Mouse (Mus musculus) heart, embryonic 11.5 days (tissue): ENCODE data around the gene Pikfyve. TPM values are rescaled to one million over a fixed set of nuclear protein-coding genes. Genes with fewer than 3 reads are reported as not detected.

ENCODE experiments used
- ATAC-seq: fragments of 200-750 bp; cut with Nextera tagmentation; replicated peaks from 2 replicates; pipeline ENCODE4 v1.8.0; 2017; ENCODE audit warnings: moderate library complexity; ENCODE audit not compliant: insufficient number of reproducible peaks, low FRiP score, low TSS enrichment
- H3K27ac ChIP-seq: fragments of 300-500 bp; sonication (generic); 2 replicates; pipeline ENCODE4 v1.5.1; 2014; ENCODE audit warnings: mild to moderate bottlenecking, low read depth, low read length
- H3K27me3 ChIP-seq: fragments of 300-500 bp; sonication (generic); 2 replicates; pipeline ENCODE4 v1.6.1; 2014; ENCODE audit warnings: mild to moderate bottlenecking, low read length, mixed read lengths; ENCODE audit not compliant: control insufficient read depth, insufficient read depth
- H3K36me3 ChIP-seq: fragments of 300-500 bp; sonication (generic); 2 replicates; pipeline ENCODE4 v1.6.1; 2014; ENCODE audit warnings: mild to moderate bottlenecking, low read length, moderate library complexity, mixed read lengths; ENCODE audit not compliant: control insufficient read depth, insufficient read depth
- H3K4me1 ChIP-seq: fragments of 300-500 bp; sonication (generic); 2 replicates; pipeline ENCODE4 v1.6.1; 2014; ENCODE audit warnings: low read length; ENCODE audit not compliant: control insufficient read depth, insufficient read depth
- H3K4me2 ChIP-seq: fragments of 300-500 bp; sonication (generic); 2 replicates; pipeline ENCODE4 v1.6.1; 2014; ENCODE audit warnings: mild to moderate bottlenecking, moderate library complexity
- H3K4me3 ChIP-seq: fragments of 300-500 bp; sonication (generic); 2 replicates; pipeline ENCODE4 v1.5.1; 2014; ENCODE audit warnings: low read depth, low read length
- H3K9ac ChIP-seq: fragments of 300-500 bp; sonication (generic); 2 replicates; pipeline ENCODE4 v1.6.1; 2014; ENCODE audit warnings: mild to moderate bottlenecking, low read depth, low read length, moderate library complexity
- H3K9me3 ChIP-seq: fragments of 300-500 bp; sonication (generic); replicated peaks from 2 replicates; pipeline ENCODE4 v1.6.1; 2016; ENCODE audit warnings: low read length; ENCODE audit not compliant: control insufficient read depth
- WGBS: fragments of 180-500 bp; shearing (Covaris S2); extraction: QIAGEN DNeasy Blood & Tissue Kit; methylation state at CpG from one replicate; pipeline ENCODE4 v1.1.7; 2014; ENCODE audit not compliant: insufficient replicate concordance; 5-methylcytosine and 5-hydroxymethylcytosine counted together
- polyA plus RNA-seq: library from polyadenylated mRNA; unstranded; fragments of >200 nt; fragmentation: Nextera tagmentation; extraction: Ambion mirVana; gene quantifications from 2 replicates; pipeline ENCODE4 v1.2.1, GENCODE M21; 2014

Pikfyve gene
- polyA plus RNA-seq, 1 experiment from 2014 or later: 8.9 TPM

DNA sequence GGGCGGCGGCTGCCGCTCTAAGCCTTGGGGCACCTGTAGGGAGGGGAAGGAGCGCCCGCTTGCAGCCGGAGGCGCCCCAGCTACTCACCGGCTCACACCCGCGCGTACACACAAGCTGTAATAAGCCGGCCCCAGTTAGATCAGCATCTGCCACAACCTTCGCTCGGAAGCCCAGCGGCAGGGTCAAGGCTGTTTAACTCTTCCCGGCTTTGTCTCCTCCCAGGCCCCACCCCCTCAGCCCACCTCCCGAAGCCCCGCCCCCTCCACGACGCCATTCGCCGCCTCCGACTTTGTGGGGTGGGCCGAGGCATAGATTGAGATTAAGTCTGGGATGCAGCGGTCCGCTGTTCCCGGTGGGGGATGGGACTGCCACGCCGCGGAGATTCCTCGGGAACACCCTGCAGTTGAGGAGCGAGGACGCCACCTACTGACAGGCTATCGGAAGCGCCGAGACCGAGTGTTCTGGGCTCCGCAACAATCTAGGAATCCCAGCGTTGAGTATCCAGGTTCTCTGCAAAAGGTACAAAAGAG, 7.5 kb upstream of the Pikfyve start:
- ATAC-seq: peak; percentile 91
- peak overlapping the region; percentile 63 for H3K4me3 ChIP-seq
- peak overlapping the region; percentile 91 for H3K27ac ChIP-seq
- H3K27me3 ChIP-seq: no peaks in the 10 kb centered on the region
- no peaks in the 10 kb centered on the region for H3K36me3 ChIP-seq
- H3K9ac ChIP-seq: peak overlapping the region; percentile 74
- no peaks in the 10 kb centered on the region for H3K9me3 ChIP-seq
- 0% methylated on average over 39 of the region's 39 CpGs for WGBS
- H3K4me1 ChIP-seq: no peaks in the 10 kb centered on the region
- peak overlapping the region; percentile 57 for H3K4me2 ChIP-seq

DNA sequence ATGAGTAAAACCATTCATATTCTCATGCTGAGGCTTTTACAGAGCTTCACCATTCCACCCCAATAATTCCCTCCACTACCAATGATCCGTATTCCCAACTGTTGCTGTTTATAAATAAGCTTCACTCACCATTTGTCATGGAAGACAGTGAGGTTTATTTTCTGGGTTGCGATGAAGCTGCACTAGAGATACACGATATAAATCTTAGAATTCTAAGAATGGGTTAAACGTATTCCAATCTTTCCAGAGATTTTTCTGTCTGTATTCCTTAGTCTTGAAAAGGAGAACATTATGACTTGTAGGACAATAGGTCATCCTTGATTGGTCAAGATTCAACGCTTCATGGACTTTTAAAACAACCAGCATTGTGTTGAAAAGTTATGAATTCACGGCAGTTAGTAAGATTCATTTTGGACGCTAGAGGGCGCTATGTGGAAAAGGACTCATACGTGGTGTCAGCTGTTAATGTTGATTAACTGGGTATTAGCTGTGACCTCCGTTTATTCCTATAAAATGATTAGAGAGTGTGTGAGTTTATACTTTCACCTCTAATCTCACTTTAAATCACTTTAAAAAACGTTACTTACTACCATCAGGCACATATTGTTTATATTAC, 6.7 kb upstream of the Pikfyve start:
- H3K27ac ChIP-seq: no peak overlapping the region
- H3K9ac ChIP-seq: no peak overlapping the region; the same call in 1 of the 2 replicates
- ATAC-seq: no peak
- H3K9me3 ChIP-seq: no peaks in the 10 kb centered on the region
- no peaks in the 10 kb centered on the region for H3K27me3 ChIP-seq
- H3K4me1 ChIP-seq: no peaks in the 10 kb centered on the region
- peak overlapping the region; percentile 63 for H3K4me3 ChIP-seq
- WGBS: 4% methylated on average over 11 of the region's 11 CpGs
- H3K4me2 ChIP-seq: peak overlapping the region; percentile 57
- no peaks in the 10 kb centered on the region for H3K36me3 ChIP-seq

DNA sequence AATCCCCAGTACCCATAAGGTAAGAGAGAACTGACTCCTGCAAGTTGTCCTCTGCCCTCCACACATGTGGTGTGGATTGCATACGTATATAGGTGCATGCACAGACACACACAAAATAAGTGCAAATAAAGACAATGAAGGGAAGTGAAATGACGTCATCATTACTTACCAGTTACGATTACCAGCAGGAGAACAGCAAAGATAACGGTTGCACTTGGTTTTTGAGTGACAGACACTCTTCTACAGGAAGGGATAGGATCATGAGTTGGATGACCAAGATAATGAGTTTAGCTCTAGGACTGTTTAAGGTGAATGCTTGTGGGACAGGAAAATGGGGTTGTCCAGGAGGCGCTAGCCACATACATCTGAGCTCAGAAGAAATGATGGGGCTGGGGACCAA, 5.0 kb upstream of the Pikfyve start:
- Histone ChIP-seq H3K4me3 (no peak overlapping the region), H3K4me1 (no peaks in the 10 kb centered on the region), H3K36me3 (no peaks in the 10 kb centered on the region), H3K27me3 (no peaks in the 10 kb centered on the region), H3K4me2 (no peak overlapping the region), H3K27ac (no peak overlapping the region), H3K9me3 (no peaks in the 10 kb centered on the region), H3K9ac (no peak overlapping the region)
- ATAC-seq: no peak
- 60% methylated on average over 5 of the region's 5 CpGs for WGBS

DNA sequence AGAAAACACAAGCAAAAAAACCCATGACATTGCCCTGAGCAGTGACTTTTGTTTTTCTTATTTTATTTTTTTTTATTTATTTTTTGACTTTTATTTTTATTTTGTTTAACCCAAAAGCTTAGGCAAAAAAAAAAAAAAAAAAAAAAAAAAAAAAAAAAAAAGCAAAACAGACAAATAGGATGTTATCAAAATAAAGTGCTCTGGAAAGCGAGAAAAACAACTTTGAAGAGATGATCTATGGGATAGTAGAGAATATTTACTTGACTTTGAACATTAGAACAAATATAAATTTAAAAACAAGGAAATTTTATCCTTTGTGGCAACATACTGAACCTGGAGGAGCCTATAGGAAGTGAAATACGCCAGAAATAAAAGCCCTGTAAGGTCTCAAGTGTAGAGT, 2.5 kb upstream of the Pikfyve start:
- Histone ChIP-seq H3K4me2 (no peak overlapping the region), H3K36me3 (no peaks in the 10 kb centered on the region), H3K9ac (no peak overlapping the region), H3K4me1 (no peaks in the 10 kb centered on the region; the same call in none of the 2 replicates), H3K4me3 (no peak overlapping the region), H3K27ac (no peak overlapping the region), H3K9me3 (no peaks in the 10 kb centered on the region), H3K27me3 (no peaks in the 10 kb centered on the region)
- ATAC-seq: no peak
- WGBS: 74% methylated on average over 2 of the region's 2 CpGs

DNA sequence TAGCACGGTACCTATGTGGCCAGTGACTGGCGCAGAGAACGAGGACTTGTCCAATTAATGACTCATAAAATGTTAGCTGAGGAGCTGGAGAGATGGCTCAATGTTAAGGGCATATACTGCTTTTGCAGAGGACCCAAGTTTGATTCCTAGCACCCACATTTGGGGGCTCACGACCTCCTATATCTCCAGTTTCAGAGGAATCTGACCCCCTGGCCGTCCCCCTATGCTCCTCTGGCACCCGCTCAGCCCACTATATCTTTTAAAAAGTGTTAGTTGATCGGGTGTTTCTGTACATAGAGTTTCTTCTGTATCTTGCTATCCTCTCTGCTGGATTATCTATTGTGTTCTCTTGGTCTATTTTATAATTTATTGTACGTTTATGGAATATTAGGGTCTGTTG, 1.5 kb upstream of the Pikfyve start:
- 88% methylated on average over 8 of the region's 8 CpGs for WGBS
- no peaks in the 10 kb centered on the region for H3K27me3 ChIP-seq
- H3K4me2 ChIP-seq: no peak overlapping the region
- H3K27ac ChIP-seq: no peak overlapping the region
- ATAC-seq: no peak
- H3K9ac ChIP-seq: no peak overlapping the region
- no peaks in the 10 kb centered on the region for H3K9me3 ChIP-seq
- no peaks in the 10 kb centered on the region; the same call in none of the 2 replicates for H3K4me1 ChIP-seq
- H3K4me3 ChIP-seq: no peak overlapping the region
- no peaks in the 10 kb centered on the region for H3K36me3 ChIP-seq

DNA sequence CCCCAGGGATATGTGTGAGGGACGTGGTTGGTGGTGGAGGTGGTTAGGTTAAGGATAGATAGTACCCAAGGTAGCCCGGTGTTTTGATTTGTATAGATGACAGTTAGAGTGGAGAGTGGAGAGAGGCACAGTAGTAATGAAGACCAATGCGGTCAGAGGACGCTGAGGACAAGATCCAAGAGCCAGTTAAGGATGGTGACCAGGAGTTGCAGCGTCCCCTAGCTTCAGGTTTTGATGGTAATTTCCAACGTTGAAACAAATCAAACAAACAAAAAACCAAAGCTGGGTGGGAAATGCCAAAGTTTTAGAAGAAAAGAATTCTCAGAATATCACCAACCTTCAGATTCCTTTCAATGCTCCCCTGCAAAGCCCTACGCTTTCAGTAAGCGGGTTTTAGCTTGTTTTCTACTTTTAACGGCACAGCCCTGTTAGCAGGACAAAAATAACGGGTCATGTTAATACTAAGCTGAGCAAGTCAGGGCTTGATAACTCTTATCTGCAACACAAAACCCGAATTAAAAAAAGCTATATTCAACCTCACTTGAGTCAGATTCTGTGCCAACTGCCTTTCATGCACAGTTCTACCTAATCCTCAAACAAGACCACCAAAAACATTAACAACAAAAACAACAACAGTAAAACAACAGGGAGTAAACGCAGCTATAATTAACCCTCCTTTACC, 818 bp upstream of the Pikfyve start:
- H3K4me2 ChIP-seq: peak overlapping the region; percentile 85
- WGBS: 29% methylated on average over 12 of the region's 12 CpGs
- H3K36me3 ChIP-seq: no peaks in the 10 kb centered on the region
- no peaks in the 10 kb centered on the region for H3K9me3 ChIP-seq
- no peaks in the 10 kb centered on the region for H3K27me3 ChIP-seq
- no peak for ATAC-seq
- H3K27ac ChIP-seq: 0 out of 2 replicates have a peak overlapping the region, but pooled peaks have one; percentile 17
- peak overlapping the region; percentile 89 for H3K4me3 ChIP-seq
- H3K9ac ChIP-seq: peak overlapping the region; percentile 77
- no peaks in the 10 kb centered on the region; the same call in none of the 2 replicates for H3K4me1 ChIP-seq

DNA sequence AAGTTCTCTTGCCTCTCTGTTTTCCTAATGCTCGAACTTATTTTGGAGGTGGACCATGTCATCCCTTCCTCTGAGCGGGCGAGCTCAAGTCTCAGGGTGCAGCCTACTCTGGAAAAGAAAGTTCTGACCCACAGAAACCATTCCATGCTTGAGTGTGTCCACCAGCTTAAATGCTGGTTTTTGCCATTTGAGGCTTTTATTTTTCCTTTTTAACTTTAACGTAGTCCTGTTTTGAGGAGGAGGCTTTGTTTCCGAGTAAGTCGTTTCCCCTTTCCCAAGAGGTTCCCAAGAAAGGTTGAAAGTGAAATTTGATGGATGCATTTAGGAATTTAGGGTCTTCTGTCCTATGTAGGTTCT, 569 bp downstream of the Pikfyve start:
- Histone ChIP-seq H3K36me3 (no peaks in the 10 kb centered on the region; the same call in 1 of the 2 replicates), H3K27me3 (no peaks in the 10 kb centered on the region), H3K4me1 (no peaks in the 10 kb centered on the region; the same call in none of the 2 replicates), H3K9me3 (no peaks in the 10 kb centered on the region), H3K9ac (peak overlapping the region; percentile 87), H3K27ac (peak overlapping the region; percentile 88; the same call in 1 of the 2 replicates), H3K4me3 (peak overlapping the region; percentile 89), H3K4me2 (peak overlapping the region; percentile 85)
- WGBS: under 1% methylated on average over 6 of the region's 6 CpGs
- peak; percentile 23; the same call in 1 of the 2 replicates for ATAC-seq

DNA sequence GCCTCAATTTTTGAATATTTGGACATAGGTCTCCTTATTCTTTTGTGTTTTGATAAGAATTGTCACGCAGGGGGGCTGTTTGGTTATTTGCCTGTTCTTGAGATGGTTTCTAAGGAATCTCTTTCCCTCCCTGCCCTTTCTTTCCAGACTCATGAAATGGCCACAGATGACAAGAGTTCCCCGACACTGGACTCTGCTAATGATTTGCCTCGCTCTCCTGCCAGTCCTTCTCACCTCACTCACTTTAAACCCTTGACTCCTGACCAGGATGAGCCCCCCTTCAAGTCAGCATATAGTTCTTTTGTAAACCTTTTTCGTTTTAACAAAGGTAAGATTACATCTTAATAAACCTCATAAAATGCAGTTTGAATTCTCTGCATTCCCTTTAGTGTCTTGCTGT, 3.7 kb downstream of the Pikfyve start:
- no peak for ATAC-seq
- WGBS: 84% methylated on average over 4 of the region's 4 CpGs

More for the DNA sequence above, 3.7 kb downstream of the Pikfyve start:
- no peak overlapping the region for H3K4me2 ChIP-seq
- no peak overlapping the region for H3K27ac ChIP-seq
- H3K4me1 ChIP-seq: no peaks in the 10 kb centered on the region; the same call in none of the 2 replicates
- peaks cover 5% of the 10 kb centered on the region for H3K36me3 ChIP-seq
- H3K4me3 ChIP-seq: no peak overlapping the region
- no peak overlapping the region for H3K9ac ChIP-seq
- no peaks in the 10 kb centered on the region for H3K9me3 ChIP-seq
- H3K27me3 ChIP-seq: no peaks in the 10 kb centered on the region
